Mouse (Mus musculus) liver, embryonic 14.5 days (tissue): ENCODE data around the gene Ap3b1.

Experiments used
- CTCF ChIP-seq: IDR thresholded peaks from 2 replicates; pipeline ENCODE4 v1.5.1; 2016; ENCODE audit warnings: antibody characterized with exemption, low read depth, control low read depth
- EP300 ChIP-seq: IDR thresholded peaks from 2 replicates; pipeline ENCODE4 v1.6.1; 2016; ENCODE audit warnings: antibody characterized with exemption, low read depth

DNA sequence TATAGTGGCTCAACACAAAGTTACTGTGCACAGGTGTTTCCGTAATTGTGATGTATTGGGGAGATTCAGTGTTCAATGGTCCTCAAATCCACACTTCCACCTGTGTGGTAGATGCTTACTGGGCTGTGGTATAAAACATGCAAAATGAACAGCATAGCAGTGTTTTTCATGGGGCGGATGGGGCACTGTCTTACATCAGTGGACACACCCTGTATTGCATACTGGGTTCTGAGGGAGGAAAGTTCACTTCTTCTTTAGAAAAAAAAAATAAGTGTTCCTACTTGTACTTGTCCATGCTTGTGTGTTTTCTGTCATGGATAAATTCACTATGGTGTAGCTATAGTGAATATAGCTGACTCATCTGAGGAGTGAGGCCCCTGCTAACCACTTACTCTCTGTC is 70.8 kb downstream of the Ap3b1 start:
- TF ChIP-seq CTCF (no peak), EP300 (no peak)
